Mouse (Mus musculus) lung, postnatal 0 days (tissue): Measurements from ENCODE around the gene Mcm3ap.

Experiments used
- CTCF ChIP-seq: IDR thresholded peaks from 2 replicates; pipeline ENCODE4 v1.5.1; 2016; ENCODE audit warnings: antibody characterized with exemption, mild to moderate bottlenecking
- EP300 ChIP-seq: IDR thresholded peaks from 2 replicates; pipeline ENCODE4 v1.6.1; 2016; ENCODE audit warnings: antibody characterized with exemption, mild to moderate bottlenecking, control low read depth

GRCm38 (mm10) chr10:76504271-76504943 is 35.7 kb downstream of the Mcm3ap start:
- no peak for TF ChIP-seq CTCF
- no peak for TF ChIP-seq EP300
